Mouse (Mus musculus): Measurements from ENCODE around the gene Invs. TPM values are rescaled to one million over a fixed set of nuclear protein-coding genes. Genes with fewer than 3 reads are reported as not detected.

Invs gene
- polyA plus RNA-seq, 1 experiment from 2014 or later: 5.3 TPM

GRCm38 (mm10) chr4:48268127-48268526, 11.4 kb upstream of the Invs start:
- 81% methylated on average over 1 of the region's 1 CpGs for WGBS
- H3K27ac ChIP-seq (replicated peaks; ENCODE audit: low read depth, low read length): no peak overlapping the region

DNA sequence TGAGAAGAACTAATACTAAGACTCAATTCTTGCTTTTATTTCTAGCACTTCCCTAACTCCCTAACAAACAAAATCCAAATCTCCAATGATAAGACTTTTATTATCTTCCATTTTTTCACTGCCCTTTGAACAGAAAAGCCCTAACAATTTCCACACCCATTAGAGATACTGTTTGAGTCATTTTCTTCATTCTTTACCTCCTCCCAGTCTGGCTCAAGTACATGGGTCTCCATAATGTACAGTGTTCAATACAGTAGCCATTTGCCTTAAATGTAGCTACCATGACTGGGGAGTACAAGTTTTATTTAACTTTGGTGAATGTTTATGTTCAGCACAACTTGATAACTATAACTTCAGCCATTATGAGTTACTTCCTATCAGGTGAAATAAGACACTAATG, 9.0 kb upstream of the Invs start:
- no peak for ATAC-seq (ENCODE audit: low FRiP score, low TSS enrichment)
- H3K9me3 ChIP-seq (ENCODE audit: control insufficient read depth, low read length): no peaks in the 10 kb centered on the region
- H3K27me3 ChIP-seq (ENCODE audit: control insufficient read depth, insufficient read depth, low read length): no peaks in the 10 kb centered on the region
- H3K36me3 ChIP-seq (ENCODE audit: control insufficient read depth, insufficient read depth, low read length): 0 out of 2 replicates have a peak, but pooled peaks cover 4% of the 10 kb centered on the region
- no peak overlapping the region for H3K4me3 ChIP-seq (replicated peaks; ENCODE audit: low read depth, low read length)
- DNase-seq: no peak
- no peak overlapping the region for H3K27ac ChIP-seq (replicated peaks; ENCODE audit: low read depth, low read length)
- no peaks in the 10 kb centered on the region for H3K4me1 ChIP-seq (ENCODE audit: control insufficient read depth, insufficient read depth, low read length)
- no peak overlapping the region for H3K4me2 ChIP-seq (ENCODE audit: low read length)
- H3K9ac ChIP-seq (replicated peaks; ENCODE audit: low read length): no peak overlapping the region

More at GRCm38 (mm10) chr4:48268127-48268526, 11.4 kb upstream of the Invs start:
- Histone ChIP-seq H3K9me3 (ENCODE audit: control insufficient read depth, low read length) (no peaks in the 10 kb centered on the region), H3K4me2 (ENCODE audit: low read length) (no peak overlapping the region), H3K4me3 (replicated peaks; ENCODE audit: low read depth, low read length) (no peak overlapping the region), H3K4me1 (ENCODE audit: control insufficient read depth, insufficient read depth, low read length) (no peaks in the 10 kb centered on the region), H3K36me3 (ENCODE audit: control insufficient read depth, insufficient read depth, low read length) (no peaks in the 10 kb centered on the region), H3K27me3 (ENCODE audit: control insufficient read depth, insufficient read depth, low read length) (no peaks in the 10 kb centered on the region), H3K9ac (replicated peaks; ENCODE audit: low read length) (no peak overlapping the region)
- DNase-seq (no peak), ATAC-seq (ENCODE audit: low FRiP score, low TSS enrichment) (no peak)

DNA sequence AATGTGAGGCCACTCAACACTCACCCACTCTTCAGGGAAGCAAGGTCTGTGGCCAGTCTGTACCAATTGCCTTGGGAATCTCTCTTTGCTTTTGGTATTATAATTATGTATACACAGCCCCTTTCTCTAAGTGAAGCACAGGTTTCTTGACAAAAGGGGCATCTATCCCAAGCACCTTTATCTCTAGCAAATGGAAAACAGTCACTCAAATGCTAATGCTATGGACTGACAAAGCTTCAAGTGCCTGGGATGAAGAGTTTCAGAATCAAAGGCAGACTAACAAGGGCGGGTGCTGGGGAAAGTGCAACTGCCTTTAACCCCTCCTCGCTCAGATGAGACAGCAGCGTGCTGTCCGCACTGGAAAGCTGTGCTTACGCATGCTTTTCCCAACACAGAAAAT, 7.7 kb upstream of the Invs start:
- Histone ChIP-seq H3K27me3 (ENCODE audit: control insufficient read depth, insufficient read depth, low read length) (no peaks in the 10 kb centered on the region), H3K4me3 (replicated peaks; ENCODE audit: low read depth, low read length) (no peak overlapping the region), H3K4me1 (ENCODE audit: control insufficient read depth, insufficient read depth, low read length) (0 out of 2 replicates have a peak, but pooled peaks cover under 1% of the 10 kb centered on the region), H3K9ac (replicated peaks; ENCODE audit: low read length) (no peak overlapping the region), H3K27ac (replicated peaks; ENCODE audit: low read depth, low read length) (no peak overlapping the region), H3K36me3 (ENCODE audit: control insufficient read depth, insufficient read depth, low read length) (0 out of 2 replicates have a peak, but pooled peaks cover 4% of the 10 kb centered on the region), H3K9me3 (ENCODE audit: control insufficient read depth, low read length) (no peaks in the 10 kb centered on the region), H3K4me2 (ENCODE audit: low read length) (no peak overlapping the region)
- no peak for DNase-seq
- WGBS: 30% methylated on average over 5 of the region's 5 CpGs
- no peak for ATAC-seq (ENCODE audit: low FRiP score, low TSS enrichment)

DNA sequence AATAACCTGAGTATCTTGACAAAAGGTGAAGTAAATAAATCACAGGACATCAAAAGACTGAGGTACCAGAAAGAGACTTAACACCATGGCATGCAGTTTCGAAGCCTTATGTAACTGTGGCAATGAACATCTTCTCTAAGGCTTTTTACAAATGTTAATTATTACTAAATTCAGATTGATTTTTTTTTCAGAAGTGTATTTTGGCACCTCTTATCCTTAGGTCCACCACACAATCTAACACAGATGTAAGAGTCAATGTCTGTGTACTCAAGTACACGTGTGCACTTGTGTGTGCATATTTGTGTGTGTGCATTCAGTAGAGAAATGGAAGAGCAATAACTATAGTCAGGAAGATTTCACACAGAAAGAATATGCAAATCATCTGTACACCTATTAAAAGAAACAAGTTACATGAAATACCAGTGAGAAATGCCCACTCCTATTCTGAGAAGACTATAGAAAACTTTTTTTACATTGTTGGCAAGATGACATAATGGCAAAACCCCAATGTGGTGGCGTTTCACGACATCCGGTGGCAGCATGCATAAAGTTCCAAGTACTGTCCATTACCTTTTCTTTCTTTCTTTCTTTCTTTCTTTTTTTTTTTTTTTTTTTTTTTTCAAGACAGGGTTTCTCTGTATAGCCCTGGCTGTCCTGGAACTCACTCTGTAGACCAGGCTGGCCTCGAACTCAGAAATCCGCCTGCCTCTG, 6.3 kb upstream of the Invs start:
- H3K4me2 ChIP-seq (ENCODE audit: low read length): no peak overlapping the region
- WGBS: 96% methylated on average over 7 of the region's 7 CpGs
- DNase-seq (no peak), ATAC-seq (ENCODE audit: low FRiP score, low TSS enrichment) (no peak)
- peaks cover 3% of the 10 kb centered on the region; the same call in 1 of the 2 replicates for H3K4me1 ChIP-seq (ENCODE audit: control insufficient read depth, insufficient read depth, low read length)
- no peak overlapping the region for H3K9ac ChIP-seq (replicated peaks; ENCODE audit: low read length)
- no peaks in the 10 kb centered on the region for H3K27me3 ChIP-seq (ENCODE audit: control insufficient read depth, insufficient read depth, low read length)
- H3K27ac ChIP-seq (replicated peaks; ENCODE audit: low read depth, low read length): no peak overlapping the region
- H3K4me3 ChIP-seq (replicated peaks; ENCODE audit: low read depth, low read length): no peak overlapping the region
- H3K9me3 ChIP-seq (ENCODE audit: control insufficient read depth, low read length): no peaks in the 10 kb centered on the region
- H3K36me3 ChIP-seq (ENCODE audit: control insufficient read depth, insufficient read depth, low read length): 0 out of 2 replicates have a peak, but pooled peaks cover 4% of the 10 kb centered on the region

GRCm38 (mm10) chr4:48275736-48276135, 3.8 kb upstream of the Invs start:
- WGBS: 86% methylated on average over 3 of the region's 3 CpGs
- H3K9me3 ChIP-seq (ENCODE audit: control insufficient read depth, low read length): no peaks in the 10 kb centered on the region
- no peak overlapping the region for H3K4me2 ChIP-seq (ENCODE audit: low read length)
- ATAC-seq (ENCODE audit: low FRiP score, low TSS enrichment) (no peak), DNase-seq (no peak)
- no peak overlapping the region for H3K27ac ChIP-seq (replicated peaks; ENCODE audit: low read depth, low read length)
- no peaks in the 10 kb centered on the region for H3K27me3 ChIP-seq (ENCODE audit: control insufficient read depth, insufficient read depth, low read length)
- H3K9ac ChIP-seq (replicated peaks; ENCODE audit: low read length): no peak overlapping the region
- 0 out of 2 replicates have a peak, but pooled peaks cover 4% of the 10 kb centered on the region for H3K36me3 ChIP-seq (ENCODE audit: control insufficient read depth, insufficient read depth, low read length)
- no peak overlapping the region for H3K4me3 ChIP-seq (replicated peaks; ENCODE audit: low read depth, low read length)
- peaks cover 10% of the 10 kb centered on the region for H3K4me1 ChIP-seq (ENCODE audit: control insufficient read depth, insufficient read depth, low read length)

DNA sequence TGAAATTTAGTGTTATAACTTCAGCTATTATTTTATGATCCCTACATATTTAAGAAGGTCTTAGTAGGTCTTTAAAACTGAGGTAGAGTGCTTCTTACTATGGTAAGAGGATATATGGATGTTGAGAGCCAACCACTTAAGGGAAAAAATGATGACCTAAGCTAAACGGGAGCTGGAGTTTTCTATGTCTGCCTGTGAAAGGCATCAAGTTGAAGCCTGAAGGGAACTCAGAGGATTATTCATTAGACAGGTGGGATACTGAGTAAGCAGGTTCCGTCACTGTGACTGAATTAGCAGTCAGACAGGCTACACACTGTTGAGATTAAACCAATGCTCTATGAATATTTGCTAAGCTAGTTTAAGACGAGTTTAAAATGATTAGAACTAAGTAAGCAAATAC, 2.5 kb upstream of the Invs start:
- Histone ChIP-seq H3K4me2 (ENCODE audit: low read length) (no peak overlapping the region), H3K4me3 (replicated peaks; ENCODE audit: low read depth, low read length) (no peak overlapping the region), H3K9me3 (ENCODE audit: control insufficient read depth, low read length) (no peaks in the 10 kb centered on the region), H3K27ac (replicated peaks; ENCODE audit: low read depth, low read length) (no peak overlapping the region), H3K4me1 (ENCODE audit: control insufficient read depth, insufficient read depth, low read length) (peaks cover 10% of the 10 kb centered on the region), H3K27me3 (ENCODE audit: control insufficient read depth, insufficient read depth, low read length) (no peaks in the 10 kb centered on the region), H3K36me3 (ENCODE audit: control insufficient read depth, insufficient read depth, low read length) (0 out of 2 replicates have a peak, but pooled peaks cover 4% of the 10 kb centered on the region), H3K9ac (replicated peaks; ENCODE audit: low read length) (no peak overlapping the region)
- 86% methylated on average over 3 of the region's 3 CpGs for WGBS
- DNase-seq (no peak), ATAC-seq (ENCODE audit: low FRiP score, low TSS enrichment) (no peak)

- peak; percentile 33 for DNase-seq
- peak overlapping the region; percentile 92 for H3K4me2 ChIP-seq (ENCODE audit: low read length)
- H3K27ac ChIP-seq (replicated peaks; ENCODE audit: low read depth, low read length): no peak overlapping the region; the same call in 1 of the 2 replicates
- peaks cover 10% of the 10 kb centered on the region for H3K4me1 ChIP-seq (ENCODE audit: control insufficient read depth, insufficient read depth, low read length)
- no peaks in the 10 kb centered on the region for H3K9me3 ChIP-seq (ENCODE audit: control insufficient read depth, low read length)
- under 1% methylated on average over 34 of the region's 34 CpGs for WGBS
- peak overlapping the region; percentile 61 for H3K9ac ChIP-seq (replicated peaks; ENCODE audit: low read length)
- ATAC-seq (ENCODE audit: low FRiP score, low TSS enrichment): no peak
- peak overlapping the region; percentile 60 for H3K4me3 ChIP-seq (replicated peaks; ENCODE audit: low read depth, low read length)
- 0 out of 2 replicates have a peak, but pooled peaks cover 3% of the 10 kb centered on the region for H3K36me3 ChIP-seq (ENCODE audit: control insufficient read depth, insufficient read depth, low read length)
- no peaks in the 10 kb centered on the region for H3K27me3 ChIP-seq (ENCODE audit: control insufficient read depth, insufficient read depth, low read length)
Observed at GRCm38 (mm10) chr4:48278757-48279497, 633 bp upstream of the Invs start.

DNA sequence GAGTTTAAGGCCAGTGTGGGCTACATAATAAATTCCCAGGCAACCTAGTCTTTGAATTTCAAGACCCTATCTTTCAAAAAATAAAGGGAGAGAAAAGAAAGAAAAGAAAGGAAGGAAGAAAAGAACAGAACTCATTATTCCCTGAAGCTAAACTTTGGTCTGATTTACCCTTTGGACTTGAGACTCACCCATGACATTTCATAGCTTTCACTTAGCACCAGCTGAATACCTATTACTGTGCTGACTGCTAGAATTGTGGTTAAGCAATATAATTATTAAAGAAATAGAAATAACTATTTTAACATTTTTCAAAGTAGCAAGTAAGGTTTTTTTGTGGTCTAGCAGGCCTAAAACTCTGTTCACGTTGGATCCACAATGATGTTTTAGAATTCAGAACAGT, 1.6 kb downstream of the Invs start:
- Histone ChIP-seq H3K4me2 (ENCODE audit: low read length) (no peak overlapping the region), H3K27me3 (ENCODE audit: control insufficient read depth, insufficient read depth, low read length) (no peaks in the 10 kb centered on the region), H3K9me3 (ENCODE audit: control insufficient read depth, low read length) (no peaks in the 10 kb centered on the region), H3K4me3 (replicated peaks; ENCODE audit: low read depth, low read length) (no peak overlapping the region), H3K9ac (replicated peaks; ENCODE audit: low read length) (no peak overlapping the region), H3K4me1 (ENCODE audit: control insufficient read depth, insufficient read depth, low read length) (peaks cover 10% of the 10 kb centered on the region), H3K27ac (replicated peaks; ENCODE audit: low read depth, low read length) (no peak overlapping the region), H3K36me3 (ENCODE audit: control insufficient read depth, insufficient read depth, low read length) (no peaks in the 10 kb centered on the region)
- 96% methylated on average over 1 of the region's 1 CpGs for WGBS
- DNase-seq (no peak), ATAC-seq (ENCODE audit: low FRiP score, low TSS enrichment) (no peak)

All from midbrain, embryonic 14.5 days (tissue).